Mouse (Mus musculus) thymus, adult 2 months (tissue): Measurements from ENCODE around the gene Fam209. TPM values are rescaled to one million over a fixed set of nuclear protein-coding genes. Genes with fewer than 3 reads are reported as not detected.
A peak's percentile ranks its signal among the peaks of the same experiment; 100 is the strongest.

ENCODE experiments used
- DNase-seq: peaks from one replicate; pipeline ENCODE4 v3.0.0; 2021
- H3K27ac ChIP-seq: fragments of 200-500 bp; 2 replicates; pipeline ENCODE4 v1.5.1; 2012; ENCODE audit warnings: low read length, control low read depth; ENCODE audit not compliant: control insufficient read depth, insufficient read depth
- H3K27me3 ChIP-seq: fragments of 200-500 bp; 2 replicates; pipeline ENCODE4 v1.6.1; 2012; ENCODE audit warnings: mild to moderate bottlenecking, low read length, moderate library complexity, mixed read lengths; ENCODE audit not compliant: control insufficient read depth, insufficient read depth
- H3K36me3 ChIP-seq: fragments of 200-500 bp; 2 replicates; pipeline ENCODE4 v1.6.1; 2012; ENCODE audit warnings: mild to moderate bottlenecking, low read length, moderate library complexity; ENCODE audit not compliant: control insufficient read depth, insufficient read depth
- H3K4me1 ChIP-seq: fragments of 200-500 bp; replicated peaks from 2 replicates; pipeline ENCODE4 v1.6.1; 2012; ENCODE audit warnings: low read length; ENCODE audit not compliant: control insufficient read depth, insufficient read depth
- H3K4me3 ChIP-seq: fragments of 200-500 bp; 2 replicates; pipeline ENCODE4 v1.5.1; 2012; ENCODE audit warnings: mild to moderate bottlenecking, low read length, control low read depth, moderate library complexity; ENCODE audit not compliant: control insufficient read depth, insufficient read depth
- CTCF ChIP-seq: fragments of 200-500 bp; IDR thresholded peaks from 2 replicates; pipeline ENCODE4 v1.5.1; 2012; ENCODE audit warnings: mild to moderate bottlenecking, control low read depth, low read length, moderate library complexity, borderline replicate concordance; ENCODE audit not compliant: control insufficient read depth, poor library complexity, insufficient read depth; ENCODE audit errors: extremely low read depth
- POLR2A ChIP-seq: fragments of 200-500 bp; IDR thresholded peaks from 2 replicates; pipeline ENCODE4 v1.6.1; 2012; ENCODE audit warnings: mild to moderate bottlenecking, low read length, control low read depth, moderate library complexity; ENCODE audit not compliant: control insufficient read depth, poor library complexity, insufficient read depth; ENCODE audit errors: extremely low read depth
- WGBS: fragments of 180-500 bp; shearing (Covaris S2); methylation state at CpG from one replicate; pipeline ENCODE4 v1.1.7; 2018; 5-methylcytosine and 5-hydroxymethylcytosine counted together
- polyA plus RNA-seq: library from polyadenylated mRNA; depleted of rRNA; stranded (reverse); fragments of >200 nt; gene quantifications from 2 replicates; pipeline ENCODE4 v1.2.3, GENCODE M21; 2012

Gene Fam209
- polyA plus RNA-seq, 1 experiment = 0.81 TPM

DNA sequence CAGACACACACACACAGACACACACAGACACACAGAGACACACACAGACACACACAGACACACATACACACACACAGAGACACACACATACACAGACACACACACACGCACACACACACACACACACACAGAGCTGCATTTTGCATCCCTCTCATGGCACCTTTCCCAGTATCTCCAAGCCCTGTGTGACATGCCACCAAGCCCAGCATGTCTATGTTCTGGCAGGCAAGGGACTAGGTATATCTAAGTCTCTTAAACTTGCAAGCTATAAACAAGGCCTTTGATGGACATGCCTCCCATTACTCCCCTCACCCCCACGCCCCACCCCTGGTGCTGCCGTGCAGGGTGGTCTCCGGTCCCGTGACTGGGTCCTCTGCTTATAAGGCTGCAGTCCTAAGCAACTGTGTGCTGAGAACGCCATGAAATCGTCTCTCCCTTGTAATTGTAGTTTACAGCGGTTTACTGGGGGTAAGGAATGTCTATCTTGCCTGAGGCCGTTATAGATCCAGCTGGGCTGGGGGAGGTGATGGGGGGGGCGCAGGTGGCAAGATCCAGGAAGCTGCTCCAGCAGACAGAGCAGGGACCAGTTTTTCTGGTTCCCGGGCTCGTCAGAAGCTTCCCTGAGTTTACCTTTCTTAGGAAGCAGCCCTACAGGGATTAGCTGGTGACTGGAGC is 12.5 kb downstream of the Fam209 start:
- H3K4me3 ChIP-seq = no peak overlapping the region

DNA sequence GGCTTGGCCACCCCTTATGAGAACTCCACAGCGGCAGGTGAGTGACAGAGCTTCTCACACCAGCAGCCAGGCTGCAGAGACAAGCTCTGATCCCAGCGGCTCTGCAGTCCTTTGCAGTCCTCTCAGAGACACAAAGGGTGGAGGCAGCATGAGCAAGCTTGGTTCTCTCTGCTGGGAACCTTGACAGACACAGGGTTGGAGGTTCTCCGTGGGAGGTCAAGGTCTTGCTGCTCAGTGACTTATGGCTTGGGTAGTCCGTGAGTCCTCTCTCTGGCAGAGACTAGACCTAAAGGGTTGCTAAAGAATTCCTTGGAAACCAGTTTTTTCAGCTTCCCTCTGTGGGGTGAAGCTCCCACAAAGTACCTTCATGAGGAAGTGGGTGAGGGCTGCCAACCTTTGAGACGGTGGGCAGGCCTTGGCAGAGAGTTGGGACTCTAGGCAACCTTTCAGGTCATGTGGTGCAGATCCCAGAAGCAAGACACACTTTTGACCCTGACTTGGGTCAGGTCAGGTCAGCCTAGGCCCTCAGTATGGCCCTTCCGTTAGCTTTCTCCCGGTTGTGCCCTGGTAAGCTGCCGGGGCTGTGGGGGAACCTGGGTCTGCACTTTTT is 24.5 kb downstream of the Fam209 start:
- DNase-seq = no peak
- Histone ChIP-seq H3K4me3 (no peak overlapping the region), H3K4me1 (no peaks in the 10 kb centered on the region), H3K27me3 (no peaks in the 10 kb centered on the region), H3K27ac (no peak overlapping the region), H3K36me3 (no peaks in the 10 kb centered on the region)
- 83% methylated on average over 8 of the region's 8 CpGs for WGBS
- TF ChIP-seq POLR2A (no peak), CTCF (no peak)

More for the DNA sequence above, 12.5 kb downstream of the Fam209 start:
- TF ChIP-seq CTCF (no peak), POLR2A (no peak)
- H3K27ac ChIP-seq = no peak overlapping the region
- no peaks in the 10 kb centered on the region for H3K27me3 ChIP-seq
- DNase-seq = no peak
- H3K4me1 ChIP-seq = peaks cover 18% of the 10 kb centered on the region
- no peaks in the 10 kb centered on the region for H3K36me3 ChIP-seq
- 87% methylated on average over 12 of the region's 12 CpGs for WGBS

DNA sequence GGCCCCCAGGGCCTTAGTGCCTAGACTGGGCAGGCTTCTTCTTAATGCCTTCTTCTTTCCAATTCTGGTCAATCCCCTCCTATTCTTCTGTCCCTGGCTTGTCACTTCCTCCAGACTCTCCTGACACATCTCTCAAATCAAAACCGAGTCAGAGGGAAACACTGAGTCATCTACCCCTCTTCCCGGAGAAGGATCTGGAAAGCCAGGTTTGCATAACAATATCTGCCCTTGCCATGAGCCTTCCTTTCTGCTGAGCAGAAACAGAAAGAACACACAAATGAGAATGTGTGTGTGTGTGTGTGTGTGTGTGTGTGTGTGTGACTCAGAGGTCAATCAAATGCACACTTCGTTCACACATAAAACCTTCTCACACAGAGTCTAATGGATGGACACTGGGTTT is 26.5 kb downstream of the Fam209 start:
- Histone ChIP-seq H3K27ac (no peak overlapping the region), H3K36me3 (no peaks in the 10 kb centered on the region), H3K4me3 (no peak overlapping the region), H3K27me3 (no peaks in the 10 kb centered on the region), H3K4me1 (no peaks in the 10 kb centered on the region)
- no peak for TF ChIP-seq POLR2A
- no peak for TF ChIP-seq CTCF
- WGBS = 80% methylated on average over 3 of the region's 3 CpGs
- DNase-seq = no peak

DNA sequence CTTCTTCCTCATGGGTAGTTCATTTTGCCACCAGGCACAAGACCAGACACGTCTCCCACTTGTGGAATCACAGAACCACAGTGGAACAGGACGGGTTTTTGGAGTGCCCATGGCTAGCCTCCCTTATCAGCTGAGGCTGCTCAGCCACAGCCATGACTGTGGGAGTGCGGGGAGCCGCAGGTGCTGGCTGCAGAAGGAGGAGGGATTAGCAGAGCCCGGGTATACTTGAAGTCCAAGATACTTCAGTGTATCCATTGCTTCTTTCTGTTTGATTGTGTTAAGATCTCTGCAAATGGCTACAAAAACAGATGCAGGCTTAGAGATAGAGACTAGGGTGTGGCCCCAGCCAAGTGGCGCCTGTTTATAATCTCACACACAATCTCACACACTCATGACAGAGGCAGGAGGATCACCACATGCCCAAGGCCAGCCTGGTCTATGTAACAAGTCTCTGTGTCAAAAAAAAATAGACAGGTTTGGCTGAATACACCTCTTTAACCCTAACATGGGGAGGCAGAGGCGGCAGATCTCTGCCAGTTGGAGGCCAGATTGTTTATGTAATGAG is 28.5 kb downstream of the Fam209 start:
- 62% methylated on average over 7 of the region's 7 CpGs for WGBS
- H3K4me3 ChIP-seq = no peak overlapping the region
- no peaks in the 10 kb centered on the region for H3K36me3 ChIP-seq
- DNase-seq = no peak
- H3K4me1 ChIP-seq = no peaks in the 10 kb centered on the region
- no peak for TF ChIP-seq POLR2A
- H3K27ac ChIP-seq = no peak overlapping the region
- no peaks in the 10 kb centered on the region for H3K27me3 ChIP-seq

DNA sequence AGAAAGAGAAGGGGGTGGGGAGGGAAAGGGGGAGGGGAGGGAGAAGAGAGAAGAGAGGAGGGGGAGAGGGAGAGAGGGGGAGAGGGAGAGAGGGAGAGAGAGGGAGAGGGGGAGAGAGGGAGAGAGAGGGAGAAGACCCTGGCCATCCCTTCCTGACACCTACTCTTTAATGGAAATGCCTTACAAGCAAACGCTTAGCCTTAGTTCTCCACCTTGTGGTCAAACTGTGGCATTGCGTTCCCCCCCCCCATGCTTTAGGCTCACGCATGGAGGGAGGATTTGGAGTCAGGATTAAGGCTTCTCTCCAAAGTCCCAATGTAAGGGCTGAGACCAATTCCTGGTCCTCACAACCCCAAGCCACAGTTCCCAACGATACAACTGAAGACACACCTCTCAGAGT is 29.0 kb downstream of the Fam209 start:
- H3K4me1 ChIP-seq = no peaks in the 10 kb centered on the region
- WGBS = 6% methylated on average over 4 of the region's 4 CpGs
- H3K27ac ChIP-seq = no peak overlapping the region
- DNase-seq = peak; percentile 12
- H3K36me3 ChIP-seq = no peaks in the 10 kb centered on the region
- H3K27me3 ChIP-seq = no peaks in the 10 kb centered on the region
- H3K4me3 ChIP-seq = no peak overlapping the region
- TF ChIP-seq CTCF (no peak), POLR2A (no peak)

DNA sequence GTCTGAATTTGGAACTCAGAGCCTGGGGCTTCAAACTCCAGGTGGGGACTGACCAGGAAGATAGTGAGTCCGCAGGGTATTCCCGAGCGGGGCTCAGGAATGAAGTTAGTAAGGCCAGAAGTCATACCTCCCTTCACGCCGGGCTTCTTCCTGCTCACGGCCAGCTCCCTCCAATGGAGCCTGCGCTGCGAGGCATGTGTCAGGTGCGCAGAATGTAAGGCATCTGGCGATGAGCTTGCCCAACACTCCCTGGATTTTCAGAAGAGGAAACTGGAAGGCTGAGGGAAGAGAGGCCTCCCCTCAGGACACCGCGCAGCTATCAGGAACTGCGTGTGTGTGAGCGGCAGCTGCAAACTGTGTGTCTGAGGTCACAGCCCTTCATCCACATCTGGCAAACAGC is 29.8 kb downstream of the Fam209 start:
- TF ChIP-seq POLR2A (no peak), CTCF (no peak)
- no peak for DNase-seq
- H3K36me3 ChIP-seq = no peaks in the 10 kb centered on the region
- no peak overlapping the region for H3K27ac ChIP-seq
- WGBS = 92% methylated on average over 14 of the region's 14 CpGs
- no peaks in the 10 kb centered on the region for H3K27me3 ChIP-seq
- H3K4me1 ChIP-seq = no peaks in the 10 kb centered on the region
- H3K4me3 ChIP-seq = no peak overlapping the region
